Mouse (Mus musculus) CH12.LX (cell line): ENCODE results near the gene Stk10. TPM values are rescaled to one million over a fixed set of nuclear protein-coding genes. Genes with fewer than 3 reads are reported as not detected.

Experiments
- DNase-seq: peaks from one replicate; pipeline ENCODE4 v3.0.0-alpha.2; 2013; ENCODE audit errors: extremely low read depth
- H3K27ac ChIP-seq: 2 replicates; pipeline ENCODE4 v1.5.1; 2012; ENCODE audit warnings: low read depth, mild to moderate bottlenecking, control low read depth, moderate library complexity; ENCODE audit not compliant: insufficient read depth
- H3K27me3 ChIP-seq: replicated peaks from 2 replicates; pipeline ENCODE3; 2012; ENCODE audit warnings: inconsistent platforms
- H3K36me3 ChIP-seq, 2 experiments: replicated peaks in 1 of 2; 2 replicates each; pipeline versions ENCODE3 to v1.6.1; 2012; ENCODE audit warnings: inconsistent platforms in 1 of 2, low read length in 1 of 2, mild to moderate bottlenecking in 1 of 2, mixed read lengths in 1 of 2, moderate library complexity in 1 of 2; ENCODE audit not compliant: control insufficient read depth in 1 of 2, insufficient read depth in 1 of 2
- H3K4me1 ChIP-seq, 2 experiments: 2 replicates each; pipeline ENCODE4 v1.6.1; 2012; ENCODE audit warnings: inconsistent platforms in 1 of 2, moderate library complexity in 1 of 2; ENCODE audit not compliant: insufficient read depth in 2 of 2, control insufficient read depth in 1 of 2
- H3K4me2 ChIP-seq: 2 replicates; pipeline ENCODE4 v1.6.1; 2012; ENCODE audit warnings: low read depth, mild to moderate bottlenecking, control low read depth; ENCODE audit not compliant: poor library complexity, insufficient read depth, severe bottlenecking
- H3K4me3 ChIP-seq, 3 experiments: fragments of 150-350 bp in 1 of 3; sonication (generic) in 1 of 3; replicated peaks in 1 of 3; 2 replicates each; pipeline versions ENCODE3 to v1.5.1; 2011 to 2012; ENCODE audit warnings: low read depth in 2 of 3, low read length in 2 of 3, mild to moderate bottlenecking in 2 of 3, moderate library complexity in 2 of 3, control low read depth in 1 of 3, improper control_type of control experiment in 1 of 3, inconsistent platforms in 1 of 3, mixed read lengths in 1 of 3; ENCODE audit not compliant: poor library complexity in 1 of 3
- H3K79me2 ChIP-seq: replicated peaks from 2 replicates; pipeline ENCODE4 v1.6.1; 2012; ENCODE audit warnings: mild to moderate bottlenecking, moderate library complexity; ENCODE audit not compliant: control insufficient read depth, poor library complexity, insufficient read depth, severe bottlenecking; ENCODE audit errors: extremely low read depth
- H3K9ac ChIP-seq: 2 replicates; pipeline ENCODE4 v1.6.1; 2012; ENCODE audit warnings: low read depth, mild to moderate bottlenecking, control low read depth, moderate library complexity; ENCODE audit not compliant: insufficient read depth
- H3K9me3 ChIP-seq: replicated peaks from 2 replicates; pipeline ENCODE3; 2012; ENCODE audit warnings: low read length, inconsistent platforms, mixed read lengths
- CTCF ChIP-seq, 2 experiments: IDR thresholded peaks in 1 of 2; conservative IDR thresholded peaks in 1 of 2; 2 replicates each; pipeline ENCODE4 v1.5.1; 2011 to 2012; ENCODE audit warnings: low read depth in 2 of 2, low read length in 2 of 2, improper control_type of control experiment in 1 of 2, inconsistent platforms in 1 of 2, mild to moderate bottlenecking in 1 of 2, moderate library complexity in 1 of 2
- E2F4 ChIP-seq: IDR thresholded peaks from 2 replicates; pipeline ENCODE4 v1.6.1; 2011; ENCODE audit warnings: low read depth, low read length, improper control_type of control experiment; ENCODE audit not compliant: insufficient replicate concordance
- ELF1 ChIP-seq: IDR thresholded peaks from 2 replicates; pipeline ENCODE4 v1.6.1; 2014; ENCODE audit warnings: low read depth, mild to moderate bottlenecking, inconsistent platforms, low read length, improper control_type of control experiment
- MAX ChIP-seq: IDR thresholded peaks from 2 replicates; pipeline ENCODE4 v1.6.1; 2011; ENCODE audit warnings: low read length, improper control_type of control experiment
- MYC ChIP-seq: IDR thresholded peaks from 2 replicates; pipeline ENCODE4 v1.6.1; 2011; ENCODE audit warnings: low read depth, mild to moderate bottlenecking, improper control_type of control experiment, low read length
- PAX5 ChIP-seq: IDR thresholded peaks from 2 replicates; pipeline ENCODE4 v1.6.1; 2012; ENCODE audit warnings: low read length, inconsistent platforms, mixed read lengths
- POLR2A ChIP-seq: IDR thresholded peaks from 2 replicates; pipeline ENCODE4 v1.6.1; 2011; ENCODE audit warnings: low read depth, mild to moderate bottlenecking, improper control_type of control experiment, low read length
- POLR2AphosphoS2 ChIP-seq: IDR thresholded peaks from 2 replicates; pipeline ENCODE4 v1.6.1; 2011; ENCODE audit warnings: low read depth, low read length, improper control_type of control experiment
- RAD21 ChIP-seq: IDR thresholded peaks from 2 replicates; pipeline ENCODE4 v1.6.1; 2011; ENCODE audit warnings: low read depth, mild to moderate bottlenecking, low read length, improper control_type of control experiment, moderate library complexity
- SMC3 ChIP-seq: IDR thresholded peaks from 2 replicates; pipeline ENCODE4 v1.6.1; 2011; ENCODE audit warnings: low read depth, low read length, improper control_type of control experiment
- TBP ChIP-seq: conservative IDR thresholded peaks from 2 replicates; pipeline ENCODE4 v1.6.1; 2011; ENCODE audit warnings: low read depth, low read length, improper control_type of control experiment
- UBTF ChIP-seq: IDR thresholded peaks from 2 replicates; pipeline ENCODE4 v1.6.1; 2012; ENCODE audit warnings: low read depth, mild to moderate bottlenecking, inconsistent platforms, low read length, improper control_type of control experiment, moderate library complexity
- USF1 ChIP-seq: IDR thresholded peaks from 2 replicates; pipeline ENCODE4 v1.6.1; 2014; ENCODE audit warnings: low read depth, mild to moderate bottlenecking, inconsistent platforms, low read length, improper control_type of control experiment
- dilution Hi-C: fragments of 300-500 bp; cut with MboI; formaldehyde crosslinking; loops from 2 replicates; pipeline ENCODE4 v1.14.3; 2020; ENCODE audit warnings: low sequenced_read_pairs; ENCODE audit not compliant: extremely low pct_unique_long_range_greater_than_20kb, extremely low pct_ligation_motif_present
- in situ Hi-C: fragments of 300-500 bp; cut with MboI; formaldehyde crosslinking; loops from 3 replicates; pipeline ENCODE4 v1.14.3; 2019; ENCODE audit warnings: low sequenced_read_pairs, low pct_ligation_motif_present, low pct_unique_long_range_greater_than_20kb, mixed read lengths
- polyA plus RNA-seq: library from polyadenylated mRNA; unstranded; fragments of >175 nt; gene quantifications from 2 replicates; pipeline ENCODE4 v1.2.1, GENCODE M21; 2012; ENCODE audit warnings: low read depth; ENCODE audit not compliant: insufficient read length
- total RNA-seq, 2 experiments: library from RNA; depleted of rRNA; stranded (reverse); fragments of 300-350 nt in 1 of 2; fragments of >200 nt in 1 of 2; gene quantifications; 2 replicates each; pipeline ENCODE4 v1.2.3; 2012 to 2014

The Stk10 gene
- total and polyA plus RNA-seq, 3 experiments: 20.0 to 40.3 (median 23.2) TPM

- TF ChIP-seq TBP (no peak), UBTF (no peak), RAD21 (peak; percentile 32), SMC3 (peak; percentile 42), MAX (peak; percentile 45), CTCF (conservative IDR thresholded peaks at IDR 0.05 in 1 of 2, IDR thresholded peaks at IDR 0.05 in 1 of 2; ENCODE audit: low read depth in 2 of 2, low read length in 2 of 2) (peak; percentile 38 to 65; a peak in 3 of 4 replicates), MYC (peak; percentile 78; the same call in 1 of the 2 replicates), ELF1 (0 out of 2 replicates have a peak, but pooled peaks have one; percentile 15)
- in situ Hi-C loops (loop anchor here (5.0 kb wide), 1 partner anchor 35 kb away; no protein-coding TSS in a partner anchor), dilution Hi-C loops (no loop called here)
- Histone ChIP-seq H3K9ac (no peak overlapping the region), H3K36me3 (peaks cover 0 to 4% of the 10 kb centered on the region in 2 experiments), H3K27ac (no peak overlapping the region), H3K27me3 (no peaks in the 10 kb centered on the region), H3K79me2 (no peaks in the 10 kb centered on the region), H3K9me3 (no peaks in the 10 kb centered on the region), H3K4me3 (no peak overlapping the region), H3K4me1 (peaks cover 9 to 47% of the 10 kb centered on the region in 2 experiments), H3K4me2 (no peak overlapping the region)
- DNase-seq: no peak
Measured at GRCm38 (mm10) chr11:32487501-32487900, 45.6 kb upstream of the Stk10 start.

GRCm38 (mm10) chr11:32488344-32488743 is 44.8 kb upstream of the Stk10 start:
- H3K4me1 ChIP-seq: peaks cover 9 to 51% of the 10 kb centered on the region in 2 experiments
- in situ Hi-C loops (loop anchor here (5.0 kb wide), 1 partner anchor 36 kb away; no protein-coding TSS in a partner anchor), dilution Hi-C loops (no loop called here)
- no peaks in the 10 kb centered on the region for H3K27me3 ChIP-seq
- no peak for TF ChIP-seq PAX5
- TF ChIP-seq POLR2AphosphoS2: no peak
- TF ChIP-seq CTCF (conservative IDR thresholded peaks at IDR 0.05 in 1 of 2, IDR thresholded peaks at IDR 0.05 in 1 of 2; ENCODE audit: low read depth in 2 of 2, low read length in 2 of 2): no peak
- TF ChIP-seq RAD21: no peak
- no peak for TF ChIP-seq POLR2A
- no peak for TF ChIP-seq E2F4
- no peak for TF ChIP-seq USF1
- H3K79me2 ChIP-seq: no peaks in the 10 kb centered on the region
- peak overlapping the region; percentile 96 for H3K4me2 ChIP-seq
- no peak for DNase-seq
- H3K9ac ChIP-seq: peak overlapping the region; percentile 32; the same call in 1 of the 2 replicates
- peaks cover 0 to 4% of the 10 kb centered on the region in 2 experiments for H3K36me3 ChIP-seq
- no peaks in the 10 kb centered on the region for H3K9me3 ChIP-seq
- H3K27ac ChIP-seq: peak overlapping the region; percentile 50; the same call in 1 of the 2 replicates
- H3K4me3 ChIP-seq: no peak overlapping the region
